Mouse (Mus musculus) telencephalon, adult 2 months (tissue): Measurements from ENCODE around the gene Gm10260.

Source experiments
- DNase-seq: peaks from one replicate; pipeline ENCODE4 v3.0.0-alpha.2; 2011; ENCODE audit warnings: low read depth, low spot score

The Gm10260 gene

DNA sequence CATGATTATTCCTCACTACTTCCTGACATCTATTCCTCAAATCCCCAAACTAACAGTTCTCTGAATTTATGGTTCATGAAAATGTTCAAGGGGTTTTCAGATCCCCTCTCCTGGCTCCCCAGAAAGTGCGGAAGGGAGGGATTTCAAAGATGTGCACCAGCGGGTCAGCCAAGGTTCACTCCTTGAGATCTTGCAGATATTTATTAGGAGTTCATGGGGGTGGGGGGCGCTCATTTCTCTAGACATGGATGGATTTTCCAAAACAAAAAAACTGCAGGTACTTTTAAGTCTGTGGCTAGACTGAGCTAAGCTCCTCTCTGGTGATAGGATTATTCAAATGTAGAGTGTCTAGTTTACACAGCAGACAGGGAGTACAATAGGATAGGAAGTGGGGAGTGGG lies 8.4 kb upstream of the Gm10260 start:
- DNase-seq, result no peak

DNA sequence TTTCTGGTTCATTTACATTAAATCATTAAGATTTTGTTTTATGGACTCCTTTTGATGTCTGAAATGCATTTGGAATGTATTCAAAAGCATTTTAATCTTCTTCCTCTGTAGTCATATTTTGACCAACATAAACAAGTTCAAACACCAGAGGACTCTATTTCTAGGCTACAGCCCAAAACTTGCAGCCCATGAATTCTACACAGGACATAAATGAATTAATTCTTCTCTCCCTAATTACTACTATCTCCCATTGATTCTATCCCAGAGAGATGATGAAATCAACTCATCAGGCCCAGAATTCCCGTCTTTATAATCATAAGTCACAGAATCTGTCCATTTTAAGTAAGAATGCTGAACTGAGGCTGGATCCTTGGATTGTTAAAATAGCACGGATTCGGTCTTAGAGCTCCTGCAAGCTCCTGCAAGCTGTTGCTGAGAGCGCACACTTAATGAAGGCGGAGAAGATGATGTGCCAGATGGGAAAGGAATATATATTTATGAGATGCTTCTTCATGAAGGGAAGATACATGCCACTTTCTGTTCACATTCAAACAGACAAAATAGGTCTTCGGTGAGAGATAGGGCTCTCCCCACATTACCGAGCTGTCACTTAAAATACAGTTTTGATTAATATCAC lies 7.7 kb upstream of the Gm10260 start:
- DNase-seq, result peak; percentile 82

DNA sequence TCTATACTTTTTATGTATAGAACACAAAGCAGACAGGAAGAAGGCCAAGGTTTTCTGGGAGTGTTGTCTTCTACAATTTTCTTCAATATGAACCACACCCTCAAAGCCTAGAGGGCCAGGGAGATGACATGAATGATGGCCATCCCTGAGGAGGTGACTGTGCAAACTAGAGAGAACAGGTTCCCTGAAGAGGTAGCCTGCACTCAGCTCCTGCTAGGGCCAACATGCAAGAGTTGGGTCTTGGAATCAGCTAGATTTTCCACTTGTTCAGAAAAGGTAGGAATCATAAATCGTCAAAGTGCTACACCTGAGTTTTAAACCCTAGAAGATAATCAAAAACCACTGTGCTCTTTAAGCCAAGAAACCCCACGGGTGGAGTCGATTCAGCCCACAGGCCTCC lies 6.2 kb upstream of the Gm10260 start:
- DNase-seq, result no peak

DNA sequence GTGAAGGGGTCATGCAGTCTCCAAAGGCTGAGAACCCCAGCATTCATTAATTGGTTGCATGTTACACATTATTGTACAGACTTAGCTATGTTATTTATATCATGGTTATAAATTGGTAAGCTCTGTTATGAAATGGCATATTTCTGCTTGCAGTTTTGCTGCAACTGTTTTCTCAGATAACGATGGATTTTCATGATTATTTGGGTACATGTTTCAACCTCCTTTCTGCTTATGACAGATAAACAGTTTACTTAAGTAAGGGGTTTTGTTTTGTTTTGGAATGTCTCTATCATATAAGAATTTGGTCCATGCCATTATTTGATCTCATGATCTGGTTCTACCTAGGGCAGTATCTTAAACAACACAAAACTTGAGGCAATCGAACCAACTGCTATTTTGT lies 5.5 kb upstream of the Gm10260 start:
- no peak for DNase-seq

DNA sequence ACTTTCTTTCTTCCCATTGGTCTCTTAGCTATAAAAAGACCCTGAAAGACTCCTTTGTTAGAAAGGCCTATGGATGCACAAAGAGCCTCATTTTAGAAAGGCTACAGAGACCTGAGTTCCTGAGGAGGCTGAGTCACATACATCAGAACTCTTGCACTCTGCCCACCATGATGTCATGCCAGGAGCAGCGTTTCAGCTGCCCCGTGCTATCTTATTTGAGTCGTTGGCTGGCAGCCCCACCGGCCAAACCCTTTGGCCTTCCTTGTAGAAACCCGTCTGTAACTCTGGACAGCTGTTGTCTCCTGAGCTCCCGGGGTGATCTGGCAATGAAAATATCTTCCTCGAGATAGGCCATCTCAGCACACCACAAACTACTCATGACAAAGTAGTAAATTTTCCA lies 3.6 kb upstream of the Gm10260 start:
- DNase-seq, result no peak

DNA sequence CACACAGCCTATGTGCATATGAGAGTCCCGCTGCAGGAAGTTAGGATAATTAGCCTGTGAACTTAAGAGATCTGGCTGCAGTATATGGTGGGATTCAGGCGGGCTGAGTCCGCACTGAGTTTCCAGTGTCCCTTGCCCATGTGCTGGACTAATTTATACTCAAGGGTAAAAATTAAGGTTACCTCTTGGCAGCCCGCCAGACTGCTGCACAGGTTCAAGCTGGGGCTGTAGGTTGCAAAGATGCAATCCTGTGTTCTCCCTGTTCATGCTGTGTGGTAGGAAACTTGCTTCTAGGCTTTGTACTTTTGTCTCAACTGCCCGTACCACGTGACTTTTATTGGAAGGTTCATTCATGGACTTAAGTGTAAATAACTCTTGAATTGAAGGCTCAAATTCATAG lies 3.0 kb upstream of the Gm10260 start:
- DNase-seq, result no peak

DNA sequence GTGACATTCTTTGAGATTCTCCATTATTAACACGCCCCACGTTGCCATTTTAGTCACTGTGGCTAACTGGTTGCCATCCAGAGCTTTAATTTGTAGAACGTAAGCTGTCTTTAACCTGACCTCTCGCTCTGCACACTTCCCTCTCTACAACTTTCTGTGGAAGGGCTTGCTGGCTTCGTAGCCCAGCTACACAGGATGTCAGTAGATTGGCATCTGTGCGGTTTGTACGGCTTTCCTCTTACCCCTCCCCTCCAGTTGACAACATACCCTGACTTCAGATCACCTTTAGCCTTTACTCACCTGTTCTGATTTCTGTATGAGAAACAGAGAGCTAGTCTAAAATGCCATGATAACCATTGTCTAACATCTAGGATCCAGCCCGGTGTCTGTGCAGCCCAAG lies 1.7 kb upstream of the Gm10260 start:
- DNase-seq, result no peak

DNA sequence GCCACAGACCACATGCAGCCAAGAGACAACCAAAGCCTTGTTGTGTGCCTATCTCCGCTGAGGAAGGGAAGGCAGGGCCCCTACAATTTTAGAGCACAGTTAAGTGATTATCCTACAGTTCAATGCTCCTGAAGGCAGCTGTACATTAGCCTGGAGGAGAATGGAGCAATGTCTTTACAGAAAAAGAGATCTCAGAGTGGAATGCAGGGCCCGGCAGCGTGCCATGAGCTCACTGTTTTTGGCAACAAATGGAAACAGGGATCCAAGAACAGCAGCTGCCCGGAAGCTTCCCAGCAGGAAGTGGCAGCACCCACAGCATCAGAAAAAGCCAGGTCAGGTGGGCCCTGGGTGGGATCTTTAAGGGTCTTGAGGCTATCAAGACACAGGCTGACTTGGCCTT lies 3.4 kb downstream of the Gm10260 start:
- DNase-seq, result peak; percentile 21

DNA sequence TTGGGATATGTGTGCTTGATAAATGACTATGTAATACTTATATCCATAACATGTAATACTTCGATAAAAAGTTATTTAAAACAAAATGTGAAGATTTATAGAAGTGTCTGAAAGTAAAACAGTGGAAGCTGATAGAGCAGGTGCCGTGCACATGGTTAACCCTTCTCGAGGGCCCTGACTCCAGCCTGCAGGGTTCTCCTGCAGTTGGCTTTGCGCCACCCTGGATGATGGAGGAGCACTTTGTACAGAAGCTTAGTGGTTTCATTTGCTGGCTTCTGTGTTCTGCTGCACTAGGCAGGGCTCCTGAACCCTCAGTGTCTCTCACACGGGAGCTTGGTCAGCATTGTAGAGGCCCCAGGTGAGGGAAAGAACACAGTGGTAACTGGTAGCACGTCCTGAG lies 4.3 kb downstream of the Gm10260 start:
- no peak for DNase-seq

DNA sequence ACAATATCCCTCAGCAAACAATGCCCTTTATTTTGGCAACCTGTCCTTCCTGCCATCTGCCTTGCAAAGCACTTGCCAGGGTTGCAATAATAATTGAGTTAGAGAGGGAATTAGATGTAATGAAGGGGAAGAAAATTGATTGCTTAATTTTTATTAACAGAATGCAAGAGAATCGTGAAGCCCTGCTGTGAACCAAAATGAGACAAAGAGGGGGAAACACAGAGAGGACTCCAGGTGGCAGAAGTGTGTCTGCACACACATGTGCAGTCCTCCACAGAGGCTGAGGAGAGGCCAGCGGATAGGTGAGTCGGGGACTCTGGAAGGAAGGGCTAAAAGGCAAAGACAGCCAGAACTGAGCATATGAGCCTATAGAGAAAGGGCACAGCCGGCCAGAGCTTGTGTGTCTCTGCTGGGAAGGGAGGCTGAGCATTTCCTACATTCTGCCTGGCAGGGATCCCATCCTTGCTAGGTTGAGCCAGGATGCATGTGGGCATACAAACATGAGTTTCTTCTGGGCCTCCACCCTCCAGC lies 9.5 kb downstream of the Gm10260 start:
- DNase-seq, result no peak

DNA sequence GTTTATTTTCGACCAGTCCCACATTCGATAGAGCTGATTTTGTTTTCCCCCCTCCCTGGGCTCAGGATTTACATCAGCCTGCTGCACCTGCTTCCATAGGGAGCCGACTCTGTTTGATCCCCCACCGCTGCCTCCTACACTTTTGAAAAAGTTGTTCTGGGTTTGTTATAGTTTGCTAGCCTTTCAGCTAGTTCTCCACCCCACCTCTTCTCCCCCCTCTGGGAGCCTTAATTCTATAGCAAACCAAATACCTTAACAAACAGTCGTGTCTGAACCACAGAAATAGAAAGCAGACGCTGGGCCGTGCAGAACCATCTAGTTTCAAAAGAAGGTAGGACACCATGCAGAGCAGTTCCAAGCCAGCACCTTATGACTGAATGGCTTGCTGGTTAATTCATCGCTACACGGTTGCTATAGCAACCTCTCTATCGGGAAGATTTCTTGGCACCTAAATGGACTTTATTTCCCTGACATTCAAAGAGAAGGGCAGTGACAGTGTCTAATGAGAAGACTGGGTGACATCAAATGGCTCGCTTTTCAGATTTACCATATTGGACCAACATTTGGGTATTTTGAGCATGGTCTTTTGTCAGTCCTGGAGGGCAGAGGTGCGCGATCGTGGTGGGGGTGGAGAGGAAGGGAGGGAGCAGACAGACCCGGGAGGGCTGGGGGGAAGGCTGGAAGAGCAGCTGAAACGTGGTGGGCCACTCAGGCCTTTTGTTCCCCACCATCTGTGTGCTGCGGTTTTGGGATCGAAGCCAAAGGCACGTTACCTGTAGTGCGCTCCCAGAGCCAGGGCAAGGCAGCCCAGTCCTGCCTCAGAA lies 13.2 kb downstream of the Gm10260 start:
- DNase-seq, result peak; percentile 61

DNA sequence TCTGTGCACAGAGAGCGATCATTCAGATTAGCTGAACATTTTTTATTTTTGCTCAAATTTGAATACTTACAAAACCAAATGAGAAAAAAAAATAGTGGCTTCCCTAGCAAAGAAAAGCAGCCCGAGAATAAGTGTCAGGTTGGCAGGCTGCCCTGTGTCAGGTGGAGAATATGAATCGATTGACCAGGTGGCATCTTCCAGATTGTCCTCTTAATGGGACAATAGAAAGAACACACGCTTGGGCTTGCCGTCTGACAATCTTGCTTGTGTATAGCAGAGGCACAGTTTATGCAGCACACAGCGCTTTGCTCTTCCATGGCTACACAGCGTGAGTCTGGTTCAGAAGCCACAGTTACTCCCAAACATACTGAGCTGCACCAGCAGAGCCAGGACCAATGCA lies 15.8 kb downstream of the Gm10260 start:
- DNase-seq, result no peak

DNA sequence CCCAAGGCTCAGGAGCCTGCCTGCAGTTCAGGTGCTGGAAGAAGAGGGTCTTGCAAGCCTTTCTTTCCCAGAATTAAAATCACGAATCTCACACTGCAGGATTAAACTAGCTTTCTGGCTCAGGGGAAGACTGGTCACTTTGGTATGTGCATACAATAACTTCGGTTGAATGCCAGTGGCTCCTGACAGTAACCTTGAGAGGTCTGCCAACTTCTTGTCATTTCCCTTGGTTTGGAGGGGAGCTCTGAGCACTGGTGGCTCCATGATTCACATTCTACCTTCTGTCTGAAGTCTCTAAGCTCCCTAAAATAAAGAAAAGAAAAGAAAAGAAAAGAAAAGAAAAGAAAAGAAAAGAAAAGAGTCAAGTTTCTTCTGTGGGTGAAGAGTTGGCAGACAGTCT lies 16.4 kb downstream of the Gm10260 start:
- DNase-seq, result no peak

DNA sequence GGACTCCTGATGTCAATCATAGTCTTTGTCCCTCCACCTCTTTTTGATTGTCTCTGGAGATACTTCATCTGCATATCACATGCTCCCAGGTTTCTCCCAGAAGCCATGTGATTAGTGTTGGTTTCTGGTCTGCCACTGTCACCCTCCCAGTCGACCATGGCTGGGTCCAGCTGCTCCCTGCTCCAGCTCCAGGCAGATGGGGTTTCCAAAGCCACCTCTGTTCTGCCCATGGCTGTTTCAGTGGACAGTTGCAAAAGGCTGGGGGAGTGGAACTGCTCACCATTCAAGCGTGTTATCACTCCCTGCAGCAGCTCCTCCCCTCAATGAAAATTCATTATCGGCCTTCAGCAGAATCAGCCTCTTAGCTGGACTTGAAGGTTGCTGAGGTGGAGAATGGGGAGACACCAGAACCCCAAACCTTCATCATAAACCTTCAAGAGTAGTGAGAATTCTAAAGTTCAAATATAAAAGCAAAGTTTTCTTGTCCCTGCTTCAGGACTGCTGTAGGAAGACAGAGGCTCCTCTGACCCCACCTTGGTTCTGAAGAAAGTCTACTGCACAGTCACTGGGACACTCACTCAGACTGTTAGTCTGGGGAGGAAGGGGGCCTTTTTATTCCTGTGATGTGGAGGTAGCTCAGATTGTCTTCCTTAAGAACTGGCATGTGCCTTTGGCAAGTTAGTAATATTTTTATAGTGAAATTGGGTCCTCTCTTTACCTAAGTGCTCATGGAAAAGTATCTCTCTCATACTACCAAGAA lies 17.0 kb downstream of the Gm10260 start:
- DNase-seq, result no peak

DNA sequence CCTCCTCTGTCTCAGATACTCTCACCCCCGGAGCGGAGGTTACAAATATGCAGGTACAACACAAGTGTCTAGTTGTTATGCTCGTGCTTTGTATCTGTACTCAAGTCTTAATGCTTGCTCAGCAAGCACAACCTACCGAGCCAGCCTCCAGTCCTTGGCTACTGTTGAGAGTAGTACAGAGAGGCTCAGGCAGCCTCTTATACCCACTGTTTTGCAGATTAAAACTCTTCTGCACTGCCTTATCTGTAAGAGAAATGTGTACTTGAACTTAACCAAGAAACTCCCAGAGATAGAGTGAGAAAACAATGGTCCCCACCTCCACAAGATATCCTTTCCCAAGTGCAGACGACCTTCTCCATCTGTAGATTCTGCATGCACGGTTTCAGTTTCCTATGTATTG lies 24.5 kb downstream of the Gm10260 start:
- DNase-seq, result no peak

DNA sequence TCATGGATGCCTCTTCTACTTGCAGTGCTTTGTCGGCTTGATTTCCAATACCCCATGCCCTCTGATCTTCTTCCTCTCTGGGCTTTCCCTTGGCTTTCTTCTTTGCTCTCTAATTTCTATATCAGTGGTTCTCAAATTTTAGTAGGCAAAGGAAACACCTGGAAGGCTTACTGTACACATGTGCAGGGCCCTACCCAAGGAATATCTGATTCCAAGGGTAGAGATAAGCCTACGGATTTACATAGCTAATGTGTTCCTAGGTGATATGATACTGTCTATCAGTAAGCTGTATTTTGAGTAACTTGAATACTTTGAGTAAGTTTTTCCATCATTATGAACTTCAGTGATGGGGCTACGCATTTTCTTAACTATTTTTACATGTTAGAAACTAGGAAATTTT lies 25.7 kb downstream of the Gm10260 start:
- no peak for DNase-seq

DNA sequence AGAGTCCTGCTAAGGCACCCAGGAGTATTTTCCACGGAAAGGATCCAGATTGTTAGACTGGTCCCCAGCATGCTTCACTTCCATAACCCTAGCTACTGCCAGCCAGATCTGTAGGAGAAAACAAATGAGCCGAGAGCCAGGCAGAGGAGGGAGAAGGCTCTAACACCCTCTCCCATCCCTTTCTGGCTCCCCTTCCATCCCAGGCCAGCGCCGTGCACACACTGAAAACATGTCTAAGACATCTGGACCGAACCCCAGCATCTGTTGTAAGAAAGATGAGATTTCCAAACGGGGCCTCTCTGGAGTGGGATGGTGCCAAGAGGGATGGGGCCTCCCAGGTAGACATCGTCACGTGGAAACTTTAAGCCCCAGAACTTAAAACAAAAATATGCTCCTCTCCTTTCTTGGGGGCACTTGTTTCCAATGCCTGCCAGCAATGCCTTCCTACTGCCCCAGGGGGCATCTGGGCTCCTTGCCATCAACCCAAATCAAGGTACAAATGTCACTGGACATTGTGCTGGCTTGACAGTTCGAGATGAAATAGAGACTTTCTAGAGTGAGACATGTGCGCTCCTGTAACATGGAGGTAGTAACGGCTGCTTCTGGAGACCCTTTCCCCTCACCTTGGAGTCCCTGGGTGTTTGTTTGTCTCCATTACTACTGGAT lies 35.1 kb downstream of the Gm10260 start:
- no peak for DNase-seq

DNA sequence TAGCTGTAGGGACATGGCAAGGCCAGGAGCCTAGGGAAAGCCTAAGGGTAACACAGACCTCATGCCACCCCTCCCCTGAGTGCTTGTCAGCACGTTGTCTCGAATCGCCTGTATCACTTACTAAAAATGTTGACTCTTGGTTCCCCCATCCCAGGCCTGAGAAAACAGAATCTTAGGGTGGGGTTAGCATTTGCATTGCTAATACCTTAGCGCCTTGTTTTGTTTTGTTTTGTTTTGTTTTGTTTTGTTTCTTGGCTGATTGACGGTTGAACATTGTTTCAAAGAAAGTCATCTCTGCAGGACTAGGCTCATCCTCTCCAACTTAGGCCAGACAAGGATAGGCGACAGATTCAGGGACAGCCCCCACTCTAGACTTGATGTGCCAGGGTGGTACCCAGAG lies 35.9 kb downstream of the Gm10260 start:
- no peak for DNase-seq

DNA sequence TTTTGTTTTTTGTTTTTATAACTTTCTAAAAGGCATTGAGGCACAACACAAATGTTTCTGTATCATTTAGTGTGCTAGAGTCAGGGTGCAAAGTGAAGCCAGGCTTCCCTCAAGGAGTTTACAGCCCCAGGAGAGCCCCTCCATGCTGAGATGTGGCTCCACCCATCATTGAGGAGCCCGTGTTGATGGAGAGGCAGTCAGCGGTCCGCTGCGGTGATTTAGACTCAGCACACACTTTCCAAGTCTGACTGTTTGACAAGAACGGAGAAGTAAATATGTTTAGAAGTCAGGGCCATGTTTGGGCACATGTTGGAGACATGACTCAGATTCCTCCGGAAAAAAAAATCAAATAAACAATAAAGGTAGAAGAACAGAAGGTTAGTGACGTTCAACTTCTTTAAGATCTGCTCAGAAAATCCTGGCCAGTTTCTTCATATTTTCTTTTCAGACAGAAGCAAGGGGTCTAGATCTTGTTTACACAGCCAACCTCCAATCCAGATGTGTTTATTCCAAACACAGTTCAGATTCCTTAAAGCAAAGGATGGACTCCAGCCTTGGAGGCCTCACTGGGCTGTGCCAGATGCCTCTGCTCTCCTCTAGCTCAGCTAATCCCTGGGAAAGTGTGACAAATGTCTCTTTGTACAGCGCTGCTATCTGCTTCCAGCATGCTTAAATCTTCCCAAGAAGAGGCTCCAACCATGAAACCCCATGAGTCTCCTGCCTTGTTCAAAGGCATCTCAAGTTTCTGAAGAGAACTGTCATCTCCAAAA lies 47.7 kb downstream of the Gm10260 start:
- DNase-seq, result no peak

DNA sequence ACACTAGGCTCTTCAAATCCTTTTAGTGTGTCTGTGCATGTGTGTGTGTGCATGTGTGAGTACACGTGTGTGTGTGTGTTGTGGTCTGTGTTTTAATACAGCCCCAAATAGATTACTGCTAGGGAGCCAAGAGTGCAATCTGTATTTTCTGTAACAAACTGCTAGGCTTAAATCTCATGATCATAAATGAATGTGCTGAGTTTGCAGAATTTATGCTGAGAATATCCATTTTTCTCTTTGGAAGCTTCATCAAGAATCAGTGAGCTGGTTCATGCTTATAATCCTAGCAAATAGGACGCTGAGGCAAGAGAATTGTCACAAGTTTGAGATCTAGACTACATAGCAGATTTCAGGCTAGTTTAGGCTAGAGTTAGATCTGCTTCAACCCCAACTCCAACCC lies 48.9 kb downstream of the Gm10260 start:
- no peak for DNase-seq
